Mouse (Mus musculus): ENCODE measurements around the gene Fcgr3. TPM values are rescaled to one million over a fixed set of nuclear protein-coding genes. Genes with fewer than 3 reads are reported as not detected.

Fcgr3 gene
- 94.5 TPM for polyA plus RNA-seq (2015; fragmentation: Illumina TruSeq; extraction: RNeasy Lipid Tissue Mini Kit (QIAGEN cat#74804); ENCODE audit: insufficient read depth, low replicate concordance)

GRCm38 (mm10) chr1:171064491-171065242, at the start of gene Fcgr3:
Gene Fcgr3, minus strand, starts transcription at chr1:171064935.

GRCm38 (mm10) chr1:171113873-171114299, 49.2 kb upstream of the Fcgr3 start, which contains the start of gene Cfap126:
Gene Cfap126, plus strand, starts transcription at chr1:171113918.

GRCm38 (mm10) chr1:171018737-171019136, 46.0 kb downstream of the Fcgr3 start, which contains the start of gene Fcgr4:
Gene Fcgr4, plus strand, starts transcription at chr1:171018920.

Other genes starting within 250 kb of the Fcgr3 start
- gene Atf6, start 197.2 kb downstream of the Fcgr3 start, polyA plus RNA-seq (2015; fragmentation: Illumina TruSeq; extraction: RNeasy Lipid Tissue Mini Kit (QIAGEN cat#74804); ENCODE audit: insufficient read depth, low replicate concordance): 34.6 TPM
- gene Gm26620, start 179.9 kb downstream of the Fcgr3 start, polyA plus RNA-seq (2015; fragmentation: Illumina TruSeq; extraction: RNeasy Lipid Tissue Mini Kit (QIAGEN cat#74804); ENCODE audit: insufficient read depth, low replicate concordance): 0.33 TPM
- 33.1 TPM for gene Dusp12, start 179.4 kb downstream of the Fcgr3 start, polyA plus RNA-seq (2015; fragmentation: Illumina TruSeq; extraction: RNeasy Lipid Tissue Mini Kit (QIAGEN cat#74804); ENCODE audit: insufficient read depth, low replicate concordance)
- gene Fcrlb, start 152.0 kb downstream of the Fcgr3 start, polyA plus RNA-seq (2015; fragmentation: Illumina TruSeq; extraction: RNeasy Lipid Tissue Mini Kit (QIAGEN cat#74804); ENCODE audit: insufficient read depth, low replicate concordance): not detected
- 224 TPM for gene Fcrla, start 137.4 kb downstream of the Fcgr3 start, polyA plus RNA-seq (2015; fragmentation: Illumina TruSeq; extraction: RNeasy Lipid Tissue Mini Kit (QIAGEN cat#74804); ENCODE audit: insufficient read depth, low replicate concordance)
- 241 TPM for gene Fcgr2b, start 88.4 kb downstream of the Fcgr3 start, polyA plus RNA-seq (2015; fragmentation: Illumina TruSeq; extraction: RNeasy Lipid Tissue Mini Kit (QIAGEN cat#74804); ENCODE audit: insufficient read depth, low replicate concordance)
- gene Fcgr4, start 46.0 kb downstream of the Fcgr3 start, polyA plus RNA-seq (2015; fragmentation: Illumina TruSeq; extraction: RNeasy Lipid Tissue Mini Kit (QIAGEN cat#74804); ENCODE audit: insufficient read depth, low replicate concordance): 32.6 TPM
- 4.5 TPM for gene Cfap126, start 49.0 kb upstream of the Fcgr3 start, polyA plus RNA-seq (2015; fragmentation: Illumina TruSeq; extraction: RNeasy Lipid Tissue Mini Kit (QIAGEN cat#74804); ENCODE audit: insufficient read depth, low replicate concordance)
- 88.5 TPM for gene Sdhc, start 85.7 kb upstream of the Fcgr3 start, polyA plus RNA-seq (2015; fragmentation: Illumina TruSeq; extraction: RNeasy Lipid Tissue Mini Kit (QIAGEN cat#74804); ENCODE audit: insufficient read depth, low replicate concordance)
- gene Mpz, start 85.8 kb upstream of the Fcgr3 start, polyA plus RNA-seq (2015; fragmentation: Illumina TruSeq; extraction: RNeasy Lipid Tissue Mini Kit (QIAGEN cat#74804); ENCODE audit: insufficient read depth, low replicate concordance): 0.87 TPM
- gene Pcp4l1, start 131.3 kb upstream of the Fcgr3 start, polyA plus RNA-seq (2015; fragmentation: Illumina TruSeq; extraction: RNeasy Lipid Tissue Mini Kit (QIAGEN cat#74804); ENCODE audit: insufficient read depth, low replicate concordance): 7.7 TPM
- gene Nr1i3, start 149.0 kb upstream of the Fcgr3 start, polyA plus RNA-seq (2015; fragmentation: Illumina TruSeq; extraction: RNeasy Lipid Tissue Mini Kit (QIAGEN cat#74804); ENCODE audit: insufficient read depth, low replicate concordance): not detected
- 22.7 TPM for gene Tomm40l, start 157.6 kb upstream of the Fcgr3 start, polyA plus RNA-seq (2015; fragmentation: Illumina TruSeq; extraction: RNeasy Lipid Tissue Mini Kit (QIAGEN cat#74804); ENCODE audit: insufficient read depth, low replicate concordance)
- gene Apoa2, start 160.1 kb upstream of the Fcgr3 start, polyA plus RNA-seq (2015; fragmentation: Illumina TruSeq; extraction: RNeasy Lipid Tissue Mini Kit (QIAGEN cat#74804); ENCODE audit: insufficient read depth, low replicate concordance): 1.5 TPM
- 360 TPM for gene Fcer1g, start 169.4 kb upstream of the Fcgr3 start, polyA plus RNA-seq (2015; fragmentation: Illumina TruSeq; extraction: RNeasy Lipid Tissue Mini Kit (QIAGEN cat#74804); ENCODE audit: insufficient read depth, low replicate concordance)
- 0.59 TPM for gene Adamts4, start 185.5 kb upstream of the Fcgr3 start, polyA plus RNA-seq (2015; fragmentation: Illumina TruSeq; extraction: RNeasy Lipid Tissue Mini Kit (QIAGEN cat#74804); ENCODE audit: insufficient read depth, low replicate concordance)
- 127 TPM for gene Ndufs2, start 186.5 kb upstream of the Fcgr3 start, polyA plus RNA-seq (2015; fragmentation: Illumina TruSeq; extraction: RNeasy Lipid Tissue Mini Kit (QIAGEN cat#74804); ENCODE audit: insufficient read depth, low replicate concordance)
- 34.0 TPM for gene B4galt3, start 205.4 kb upstream of the Fcgr3 start, polyA plus RNA-seq (2015; fragmentation: Illumina TruSeq; extraction: RNeasy Lipid Tissue Mini Kit (QIAGEN cat#74804); ENCODE audit: insufficient read depth, low replicate concordance)
- 47.6 TPM for gene Ppox, start 216.3 kb upstream of the Fcgr3 start, polyA plus RNA-seq (2015; fragmentation: Illumina TruSeq; extraction: RNeasy Lipid Tissue Mini Kit (QIAGEN cat#74804); ENCODE audit: insufficient read depth, low replicate concordance)
- gene Usp21, start 223.1 kb upstream of the Fcgr3 start, polyA plus RNA-seq (2015; fragmentation: Illumina TruSeq; extraction: RNeasy Lipid Tissue Mini Kit (QIAGEN cat#74804); ENCODE audit: insufficient read depth, low replicate concordance): 52.7 TPM
- gene Ufc1, start 230.1 kb upstream of the Fcgr3 start, polyA plus RNA-seq (2015; fragmentation: Illumina TruSeq; extraction: RNeasy Lipid Tissue Mini Kit (QIAGEN cat#74804); ENCODE audit: insufficient read depth, low replicate concordance): 87.4 TPM

Measured in spleen, adult 10 weeks (tissue).